Mouse (Mus musculus): Measurements from ENCODE around the gene Mrpl22. TPM values are rescaled to one million over a fixed set of nuclear protein-coding genes. Genes with fewer than 3 reads are reported as not detected.

Mrpl22 gene
- polyA plus RNA-seq (2014; fragmentation: Nextera tagmentation; extraction: Ambion mirVana), result 117 and 132 TPM in 2 replicates

- Histone ChIP-seq H3K27ac (ENCODE audit: low read depth, low read length) (no peak within 1 kb of the TSS), H3K4me1 (replicated peaks; ENCODE audit: control insufficient read depth, insufficient read depth, low read length) (no peaks in the 10 kb centered on the region; the same call in 1 of the 2 replicates), H3K4me2 (replicated peaks; ENCODE audit: low read depth, low read length) (peak within 1 kb of the TSS; percentile 59), H3K4me3 (ENCODE audit: low read depth, low read length) (peak within 1 kb of the TSS; percentile 71), H3K27me3 (ENCODE audit: control insufficient read depth, insufficient read depth, low read length) (no peaks in the 10 kb centered on the region), H3K36me3 (ENCODE audit: control insufficient read depth, insufficient read depth, low read length) (peaks cover 5% of the 10 kb centered on the region), H3K9ac (ENCODE audit: low read depth, low read length) (peak within 1 kb of the TSS; percentile 75), H3K9me3 (ENCODE audit: control insufficient read depth, low read length) (no peaks in the 10 kb centered on the region)
- peak; percentile 78 for ATAC-seq (ENCODE audit: low FRiP score)
- DNase-seq (ENCODE audit: low spot score), result peak; percentile 99
- WGBS, result 1% methylated on average over 34 of the region's 34 CpGs
Observed at GRCm38 (mm10) chr11:58171459-58172091, at the start of gene Mrpl22. TSS of gene Mrpl22 (plus strand) at chr11:58171661.

- no peak for DNase-seq (ENCODE audit: low spot score)
- no peak overlapping the region for H3K27ac ChIP-seq (ENCODE audit: low read depth, low read length)
- H3K9ac ChIP-seq (ENCODE audit: low read depth, low read length), result no peak overlapping the region
- H3K4me1 ChIP-seq (replicated peaks; ENCODE audit: control insufficient read depth, insufficient read depth, low read length), result no peaks in the 10 kb centered on the region
- H3K4me2 ChIP-seq (replicated peaks; ENCODE audit: low read depth, low read length), result no peak overlapping the region
- ATAC-seq (ENCODE audit: low FRiP score), result no peak
- no peaks in the 10 kb centered on the region for H3K27me3 ChIP-seq (ENCODE audit: control insufficient read depth, insufficient read depth, low read length)
- peaks cover 3% of the 10 kb centered on the region for H3K36me3 ChIP-seq (ENCODE audit: control insufficient read depth, insufficient read depth, low read length)
- H3K4me3 ChIP-seq (ENCODE audit: low read depth, low read length), result no peak overlapping the region
- WGBS, result 85% methylated on average over 2 of the region's 2 CpGs
- no peaks in the 10 kb centered on the region for H3K9me3 ChIP-seq (ENCODE audit: control insufficient read depth, low read length)
Observed at GRCm38 (mm10) chr11:58123711-58124110, 47.8 kb upstream of the Mrpl22 start.

GRCm38 (mm10) chr11:58125021-58125420 is 46.4 kb upstream of the Mrpl22 start:
- Histone ChIP-seq H3K36me3 (ENCODE audit: control insufficient read depth, insufficient read depth, low read length) (peaks cover 2% of the 10 kb centered on the region; the same call in 1 of the 2 replicates), H3K27ac (ENCODE audit: low read depth, low read length) (no peak overlapping the region), H3K4me2 (replicated peaks; ENCODE audit: low read depth, low read length) (no peak overlapping the region), H3K4me1 (replicated peaks; ENCODE audit: control insufficient read depth, insufficient read depth, low read length) (no peaks in the 10 kb centered on the region), H3K27me3 (ENCODE audit: control insufficient read depth, insufficient read depth, low read length) (no peaks in the 10 kb centered on the region), H3K4me3 (ENCODE audit: low read depth, low read length) (no peak overlapping the region), H3K9me3 (ENCODE audit: control insufficient read depth, low read length) (no peaks in the 10 kb centered on the region), H3K9ac (ENCODE audit: low read depth, low read length) (no peak overlapping the region)
- WGBS, result 89% methylated on average over 11 of the region's 11 CpGs
- ATAC-seq (ENCODE audit: low FRiP score), result no peak
- no peak for DNase-seq (ENCODE audit: low spot score)

GRCm38 (mm10) chr11:58126397-58127160 is 44.9 kb upstream of the Mrpl22 start:
- Histone ChIP-seq H3K9ac (ENCODE audit: low read depth, low read length) (no peak overlapping the region), H3K36me3 (ENCODE audit: control insufficient read depth, insufficient read depth, low read length) (peaks cover 7% of the 10 kb centered on the region; the same call in 1 of the 2 replicates), H3K4me2 (replicated peaks; ENCODE audit: low read depth, low read length) (no peak overlapping the region), H3K27ac (ENCODE audit: low read depth, low read length) (no peak overlapping the region), H3K4me3 (ENCODE audit: low read depth, low read length) (no peak overlapping the region), H3K27me3 (ENCODE audit: control insufficient read depth, insufficient read depth, low read length) (no peaks in the 10 kb centered on the region), H3K9me3 (ENCODE audit: control insufficient read depth, low read length) (no peaks in the 10 kb centered on the region), H3K4me1 (replicated peaks; ENCODE audit: control insufficient read depth, insufficient read depth, low read length) (no peaks in the 10 kb centered on the region)
- ATAC-seq (ENCODE audit: low FRiP score) (no peak), DNase-seq (ENCODE audit: low spot score) (no peak)
- WGBS, result 80% methylated on average over 7 of the region's 7 CpGs

- DNase-seq (ENCODE audit: low spot score) (no peak), ATAC-seq (ENCODE audit: low FRiP score) (no peak)
- no peaks in the 10 kb centered on the region for H3K9me3 ChIP-seq (ENCODE audit: control insufficient read depth, low read length)
- H3K4me3 ChIP-seq (ENCODE audit: low read depth, low read length), result no peak overlapping the region
- H3K9ac ChIP-seq (ENCODE audit: low read depth, low read length), result no peak overlapping the region
- WGBS, result 85% methylated on average over 2 of the region's 2 CpGs
- H3K4me2 ChIP-seq (replicated peaks; ENCODE audit: low read depth, low read length), result no peak overlapping the region
- H3K27ac ChIP-seq (ENCODE audit: low read depth, low read length), result no peak overlapping the region
- H3K27me3 ChIP-seq (ENCODE audit: control insufficient read depth, insufficient read depth, low read length), result no peaks in the 10 kb centered on the region
- H3K36me3 ChIP-seq (ENCODE audit: control insufficient read depth, insufficient read depth, low read length), result peaks cover 7% of the 10 kb centered on the region; the same call in 1 of the 2 replicates
- H3K4me1 ChIP-seq (replicated peaks; ENCODE audit: control insufficient read depth, insufficient read depth, low read length), result no peaks in the 10 kb centered on the region
Observed at GRCm38 (mm10) chr11:58127544-58127943, 43.9 kb upstream of the Mrpl22 start.

GRCm38 (mm10) chr11:58129302-58129843 is 42.1 kb upstream of the Mrpl22 start:
- DNase-seq (ENCODE audit: low spot score) (no peak), ATAC-seq (ENCODE audit: low FRiP score) (no peak)
- Histone ChIP-seq H3K27ac (ENCODE audit: low read depth, low read length) (no peak overlapping the region), H3K4me2 (replicated peaks; ENCODE audit: low read depth, low read length) (no peak overlapping the region), H3K27me3 (ENCODE audit: control insufficient read depth, insufficient read depth, low read length) (no peaks in the 10 kb centered on the region), H3K4me1 (replicated peaks; ENCODE audit: control insufficient read depth, insufficient read depth, low read length) (no peaks in the 10 kb centered on the region), H3K4me3 (ENCODE audit: low read depth, low read length) (no peak overlapping the region), H3K36me3 (ENCODE audit: control insufficient read depth, insufficient read depth, low read length) (peaks cover 7% of the 10 kb centered on the region; the same call in 1 of the 2 replicates), H3K9me3 (ENCODE audit: control insufficient read depth, low read length) (no peaks in the 10 kb centered on the region), H3K9ac (ENCODE audit: low read depth, low read length) (no peak overlapping the region)
- 82% methylated on average over 6 of the region's 6 CpGs for WGBS

GRCm38 (mm10) chr11:58132026-58132425 is 39.4 kb upstream of the Mrpl22 start:
- Histone ChIP-seq H3K9me3 (ENCODE audit: control insufficient read depth, low read length) (no peaks in the 10 kb centered on the region), H3K27me3 (ENCODE audit: control insufficient read depth, insufficient read depth, low read length) (no peaks in the 10 kb centered on the region), H3K27ac (ENCODE audit: low read depth, low read length) (no peak overlapping the region), H3K4me2 (replicated peaks; ENCODE audit: low read depth, low read length) (no peak overlapping the region), H3K36me3 (ENCODE audit: control insufficient read depth, insufficient read depth, low read length) (0 out of 2 replicates have a peak, but pooled peaks cover 7% of the 10 kb centered on the region), H3K4me1 (replicated peaks; ENCODE audit: control insufficient read depth, insufficient read depth, low read length) (no peaks in the 10 kb centered on the region), H3K9ac (ENCODE audit: low read depth, low read length) (no peak overlapping the region), H3K4me3 (ENCODE audit: low read depth, low read length) (no peak overlapping the region)
- ATAC-seq (ENCODE audit: low FRiP score), result no peak
- DNase-seq (ENCODE audit: low spot score), result no peak
- 89% methylated on average over 3 of the region's 3 CpGs for WGBS

- Histone ChIP-seq H3K27ac (ENCODE audit: low read depth, low read length) (no peak overlapping the region), H3K36me3 (ENCODE audit: control insufficient read depth, insufficient read depth, low read length) (0 out of 2 replicates have a peak, but pooled peaks cover 7% of the 10 kb centered on the region), H3K4me2 (replicated peaks; ENCODE audit: low read depth, low read length) (no peak overlapping the region), H3K9ac (ENCODE audit: low read depth, low read length) (no peak overlapping the region), H3K27me3 (ENCODE audit: control insufficient read depth, insufficient read depth, low read length) (no peaks in the 10 kb centered on the region), H3K4me1 (replicated peaks; ENCODE audit: control insufficient read depth, insufficient read depth, low read length) (no peaks in the 10 kb centered on the region), H3K4me3 (ENCODE audit: low read depth, low read length) (no peak overlapping the region), H3K9me3 (ENCODE audit: control insufficient read depth, low read length) (no peaks in the 10 kb centered on the region)
- ATAC-seq (ENCODE audit: low FRiP score), result no peak
- no peak for DNase-seq (ENCODE audit: low spot score)
Observed at GRCm38 (mm10) chr11:58134869-58135268, 36.6 kb upstream of the Mrpl22 start.
